Mouse (Mus musculus): ENCODE data around the gene Becn1. TPM values are rescaled to one million over a fixed set of nuclear protein-coding genes. Genes with fewer than 3 reads are reported as not detected.

Gene Becn1
- total and polyA plus RNA-seq, 3 experiments = 122 to 167 TPM; not detected in 1

- Histone ChIP-seq H3K79me2 (ENCODE audit: control insufficient read depth, insufficient read depth, low read length, poor library complexity) (peaks cover 33% of the 10 kb centered on the region), H3K9me3 (replicated peaks; ENCODE audit: insufficient read depth, low read length) (no peaks in the 10 kb centered on the region), H3K27me3 (ENCODE audit: control insufficient read depth in 1 of 2, insufficient read depth in 2 of 2, low read length in 2 of 2) (no peaks in the 10 kb centered on the region), H3K36me3 (ENCODE audit: control insufficient read depth in 1 of 2, insufficient read depth in 2 of 2, low read length in 2 of 2) (peaks cover 22 to 48% of the 10 kb centered on the region in 2 experiments), H3K9ac (ENCODE audit: control insufficient read depth, low read depth, low read length, poor library complexity, severe bottlenecking) (peak overlapping the region; percentile 97), H3K4me3 (ENCODE audit: control insufficient read depth in 1 of 2, insufficient read depth in 1 of 2, low read depth in 2 of 2, low read length in 2 of 2) (no peak overlapping the region; a peak in 1 of 4 replicates), H3K27ac (ENCODE audit: control insufficient read depth, low read depth, low read length) (peak overlapping the region; percentile 100), H3K4me1 (ENCODE audit: control insufficient read depth in 1 of 2, insufficient read depth in 2 of 2, low read length in 2 of 2) (peaks cover 22 to 32% of the 10 kb centered on the region in 2 experiments)
- TF ChIP-seq EP300 (IDR thresholded peaks at IDR 0.05; ENCODE audit: low read depth in 1 of 2, low read length in 2 of 2) (no peak), KAT2A (conservative IDR thresholded peaks at IDR 0.05; ENCODE audit: low read depth, low read length) (no peak), ELF1 (IDR thresholded peaks at IDR 0.05; ENCODE audit: low read depth, low read length) (no peak), GABPA (IDR thresholded peaks at IDR 0.05; ENCODE audit: low read depth, low read length) (no peak), MYB (IDR thresholded peaks at IDR 0.05; ENCODE audit: low read depth, low read length) (no peak), CTCF (IDR thresholded peaks at IDR 0.05 in 2 of 3, conservative IDR thresholded peaks at IDR 0.05 in 1 of 3; ENCODE audit: control insufficient read depth in 1 of 3, insufficient read depth in 1 of 3, low read depth in 2 of 3, low read length in 3 of 3, poor library complexity in 1 of 3, severe bottlenecking in 1 of 3) (peak; percentile 21 to 53 (median 22); a peak in 4 of 6 replicates), MYC (IDR thresholded peaks at IDR 0.05; ENCODE audit: low read depth, low read length) (peak; percentile 86; the same call in 1 of the 2 replicates), RAD21 (IDR thresholded peaks at IDR 0.05; ENCODE audit: low read depth, low read length) (no peak; the same call in none of the 2 replicates), CHD1 (IDR thresholded peaks at IDR 0.05; ENCODE audit: low read depth, low read length) (no peak), MAX (IDR thresholded peaks at IDR 0.05; ENCODE audit: low read length) (no peak), GATA1 (IDR thresholded peaks at IDR 0.05; ENCODE audit: low read depth, low read length) (no peak), SMC3 (IDR thresholded peaks at IDR 0.05; ENCODE audit: low read depth, low read length) (peak; percentile 19; the same call in 1 of the 2 replicates), NRF1 (IDR thresholded peaks at IDR 0.05; ENCODE audit: insufficient read depth, low read depth, low read length, poor library complexity, severe bottlenecking) (no peak)
- DNase-seq (ENCODE audit: low read depth, low spot score) = peak; percentile 59
Observed at GRCm38 (mm10) chr11:101314567-101314966, 12.5 kb upstream of the Becn1 start.

GRCm38 (mm10) chr11:101312150-101312549, 10.1 kb upstream of the Becn1 start:
- peak overlapping the region; percentile 35 for H3K27ac ChIP-seq (ENCODE audit: control insufficient read depth, low read depth, low read length)

More at GRCm38 (mm10) chr11:101312150-101312549, 10.1 kb upstream of the Becn1 start:
- no peaks in the 10 kb centered on the region for H3K9me3 ChIP-seq (replicated peaks; ENCODE audit: insufficient read depth, low read length)
- H3K27me3 ChIP-seq (ENCODE audit: control insufficient read depth in 1 of 2, insufficient read depth in 2 of 2, low read length in 2 of 2) = no peaks in the 10 kb centered on the region
- H3K9ac ChIP-seq (ENCODE audit: control insufficient read depth, low read depth, low read length, poor library complexity, severe bottlenecking) = peak overlapping the region; percentile 33
- no peak overlapping the region for H3K4me3 ChIP-seq (ENCODE audit: control insufficient read depth in 1 of 2, insufficient read depth in 1 of 2, low read depth in 2 of 2, low read length in 2 of 2)
- DNase-seq (ENCODE audit: low read depth, low spot score) = peak; percentile 88
- TF ChIP-seq ZNF384 (IDR thresholded peaks at IDR 0.05; ENCODE audit: low read depth, low read length) (no peak), TBP (IDR thresholded peaks at IDR 0.05; ENCODE audit: low read depth, low read length) (peak; percentile 24; the same call in 1 of the 2 replicates), MXI1 (IDR thresholded peaks at IDR 0.05; ENCODE audit: low read depth, low read length) (peak; percentile 51; the same call in 1 of the 2 replicates), ETS1 (IDR thresholded peaks at IDR 0.05; ENCODE audit: low read depth, low read length) (peak; percentile 89), SIN3A (IDR thresholded peaks at IDR 0.05; ENCODE audit: low read length) (peak; percentile 61; the same call in 1 of the 2 replicates), ZC3H11A (IDR thresholded peaks at IDR 0.05; ENCODE audit: low read depth, low read length) (no peak), USF1 (IDR thresholded peaks at IDR 0.05; ENCODE audit: low read depth, low read length) (no peak), HCFC1 (IDR thresholded peaks at IDR 0.05; ENCODE audit: low read depth, low read length) (0 out of 2 replicates have a peak, but pooled peaks have one; percentile 33), EP300 (IDR thresholded peaks at IDR 0.05; ENCODE audit: low read depth in 1 of 2, low read length in 2 of 2) (peak in 1 of 2 experiments; percentile 46; a peak in 1 of 4 replicates), TCF12 (IDR thresholded peaks at IDR 0.05; ENCODE audit: low read depth, low read length) (peak; percentile 41; the same call in 1 of the 2 replicates), ELF1 (IDR thresholded peaks at IDR 0.05; ENCODE audit: low read depth, low read length) (0 out of 2 replicates have a peak, but pooled peaks have one; percentile 11), RAD21 (IDR thresholded peaks at IDR 0.05; ENCODE audit: low read depth, low read length) (no peak), GATA1 (IDR thresholded peaks at IDR 0.05; ENCODE audit: low read depth, low read length) (0 out of 2 replicates have a peak, but pooled peaks have one; percentile 27), RCOR1 (IDR thresholded peaks at IDR 0.05; ENCODE audit: low read depth, low read length) (peak; percentile 64)
- H3K4me1 ChIP-seq (ENCODE audit: control insufficient read depth in 1 of 2, insufficient read depth in 2 of 2, low read length in 2 of 2) = peaks cover 15 to 23% of the 10 kb centered on the region in 2 experiments
- H3K79me2 ChIP-seq (ENCODE audit: control insufficient read depth, insufficient read depth, low read length, poor library complexity) = peaks cover 13% of the 10 kb centered on the region
- H3K36me3 ChIP-seq (ENCODE audit: control insufficient read depth in 1 of 2, insufficient read depth in 2 of 2, low read length in 2 of 2) = peaks cover 0 to 30% of the 10 kb centered on the region in 2 experiments; a peak in 3 of 4 replicates
